Mouse (Mus musculus): ENCODE measurements around the gene Nhlrc3.

DNA sequence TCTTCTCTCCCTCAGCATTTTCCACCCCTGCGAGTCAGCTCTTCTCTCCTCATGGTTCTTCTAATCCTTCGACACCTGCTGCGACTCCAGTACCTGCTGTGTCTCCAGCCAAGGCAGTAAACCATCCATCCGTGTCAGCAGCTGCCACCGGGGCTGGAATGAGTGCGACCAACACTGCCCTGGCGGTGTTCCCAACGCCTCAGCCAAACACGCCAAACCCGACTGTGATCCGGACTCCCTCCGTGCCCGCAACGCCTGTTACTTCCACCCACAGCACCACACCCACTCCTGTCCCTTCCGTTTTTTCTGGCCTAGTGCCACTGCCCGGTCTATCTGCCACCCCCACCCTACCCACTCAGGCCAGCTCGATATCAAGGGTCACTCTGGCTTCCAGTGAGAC, 14.3 kb upstream of the Nhlrc3 start:
- no peak for TF ChIP-seq CTCF (IDR thresholded peaks at IDR 0.05; ENCODE audit: low read depth)
- TF ChIP-seq EP300 (IDR thresholded peaks at IDR 0.05; ENCODE audit: low read depth), result no peak

Data from heart, postnatal 0 days (tissue).